Mouse (Mus musculus) gastrocnemius, postnatal 25 days (tissue): ENCODE measurements around the gene Tgm7. TPM values are rescaled to one million over a fixed set of nuclear protein-coding genes. Genes with fewer than 3 reads are reported as not detected.

Experiments
- DNase-seq: peaks from one replicate; pipeline ENCODE4 v3.0.0; 2022
- total RNA-seq, 2 experiments: library from RNA; stranded (reverse); gene quantifications; 1 replicate in 1 of 2; 2 replicates in 1 of 2; pipeline ENCODE4 v1.2.3; 2021

Tgm7 gene
- total RNA-seq, 2 experiments from 2014 or later = not detected

GRCm38 (mm10) chr2:121071871-121072270, 37.7 kb downstream of the Tgm7 start:
- no peak for DNase-seq

GRCm38 (mm10) chr2:121069506-121069905, 40.1 kb downstream of the Tgm7 start:
- DNase-seq = no peak

GRCm38 (mm10) chr2:121067116-121067515, 42.5 kb downstream of the Tgm7 start:
- DNase-seq = no peak

- DNase-seq = no peak
Measured at GRCm38 (mm10) chr2:121061315-121061714, 48.3 kb downstream of the Tgm7 start.

- DNase-seq = no peak
Measured at GRCm38 (mm10) chr2:121057997-121058396, 51.6 kb downstream of the Tgm7 start.

GRCm38 (mm10) chr2:121055915-121056314, 53.7 kb downstream of the Tgm7 start:
- no peak for DNase-seq

- DNase-seq = no peak
Measured at GRCm38 (mm10) chr2:121054060-121054459, 55.5 kb downstream of the Tgm7 start.

GRCm38 (mm10) chr2:121052176-121052575, 57.4 kb downstream of the Tgm7 start:
- no peak for DNase-seq

- DNase-seq = no peak
Measured at GRCm38 (mm10) chr2:121045653-121046052, 63.9 kb downstream of the Tgm7 start.

Other genes starting within 250 kb of the Tgm7 start
- 10 to 100 TPM; 20.4 to 21.3 TPM for gene Ubr1, start 139.1 kb downstream of the Tgm7 start, total RNA-seq
- 1 to 10 TPM; 2.9 to 4.2 TPM for gene Tmem62, start 132.8 kb downstream of the Tgm7 start, total RNA-seq
- 10 to 100 TPM; 12.5 to 16.6 TPM for gene Ccndbp1, start 101.4 kb downstream of the Tgm7 start, total RNA-seq
- under 1 TPM in 1 of 2 experiments, not detected in 1; 0.16 TPM for gene Epb42, start 72.7 kb downstream of the Tgm7 start, total RNA-seq
- not detected for gene Tgm5, start 24.0 kb downstream of the Tgm7 start, total RNA-seq
- gene Adal, start 30.6 kb upstream of the Tgm7 start, total RNA-seq = 10 to 100 TPM; 13.9 to 14.5 TPM
- gene Lcmt2, start 30.9 kb upstream of the Tgm7 start, total RNA-seq = 1 to 10 TPM; 3.2 to 3.6 TPM
- gene Tubgcp4, start 60.9 kb upstream of the Tgm7 start, total RNA-seq = 10 to 100 TPM in 1 of 2 experiments, 1 to 10 TPM in 1; 9.9 to 11.8 TPM
- gene Zscan29, start 61.3 kb upstream of the Tgm7 start, total RNA-seq = 1 to 10 TPM; 4.5 to 4.6 TPM
- gene Trp53bp1, start 161.6 kb upstream of the Tgm7 start, total RNA-seq = 10 to 100 TPM; 13.5 to 16.4 TPM
- 1 to 10 TPM; 7.0 to 7.8 TPM for gene Map1a, start 179.8 kb upstream of the Tgm7 start, total RNA-seq
- gene Ppip5k1, start 245.6 kb upstream of the Tgm7 start, total RNA-seq = 10 to 100 TPM; 65.1 to 69.9 TPM
- not detected for gene Ckmt1, start 247.9 kb upstream of the Tgm7 start, total RNA-seq